Mouse (Mus musculus): ENCODE data around the gene Ncapd2.

The Ncapd2 gene

DNA sequence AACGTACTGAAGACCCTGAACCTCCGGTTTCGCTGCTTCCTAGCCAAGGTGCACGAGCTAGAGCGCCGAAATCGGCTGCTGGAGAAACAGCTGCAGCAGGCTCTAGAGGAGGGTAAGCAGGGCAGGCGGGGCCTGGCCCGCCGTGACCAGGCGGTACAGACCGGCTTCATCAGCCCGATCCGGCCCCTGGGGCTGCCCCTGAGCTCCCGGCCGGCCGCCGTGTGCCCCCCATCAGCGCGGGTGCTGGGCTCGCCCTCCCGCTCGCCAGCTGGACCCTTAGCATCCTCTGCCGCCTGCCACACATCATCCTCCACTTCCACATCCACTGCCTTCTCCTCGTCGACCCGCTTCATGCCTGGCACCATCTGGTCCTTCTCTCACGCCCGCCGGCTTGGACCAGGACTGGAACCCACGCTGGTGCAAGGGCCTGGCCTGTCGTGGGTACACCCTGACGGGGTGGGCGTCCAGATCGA, 46.0 kb downstream of the Ncapd2 start:
- peak; percentile 48 for DNase-seq

DNA sequence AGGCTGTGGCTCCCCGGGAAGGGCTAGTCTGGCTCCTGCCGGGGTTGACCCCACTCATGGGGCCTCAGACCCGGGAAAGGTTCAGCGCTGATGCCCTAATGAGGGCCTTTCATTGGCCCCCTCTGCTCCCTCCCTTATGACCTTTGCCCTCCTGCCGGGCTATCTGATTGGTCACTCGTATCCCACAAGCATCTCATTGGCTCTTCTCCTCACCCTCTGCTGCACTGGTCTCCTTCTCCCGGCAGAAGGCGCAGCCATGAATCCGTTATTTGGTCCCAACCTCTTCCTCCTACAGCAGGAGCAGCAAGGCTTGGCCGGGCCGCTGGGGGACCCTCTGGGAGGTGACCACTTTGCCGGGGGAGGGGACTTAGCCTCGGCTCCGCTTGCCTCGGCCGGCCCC, 46.5 kb downstream of the Ncapd2 start, which contains the start of gene Iffo1:
Iffo1 (plus strand) TSS at position 241 of the 400 bp plus-strand sequence.
- peak; percentile 91 for DNase-seq

DNA sequence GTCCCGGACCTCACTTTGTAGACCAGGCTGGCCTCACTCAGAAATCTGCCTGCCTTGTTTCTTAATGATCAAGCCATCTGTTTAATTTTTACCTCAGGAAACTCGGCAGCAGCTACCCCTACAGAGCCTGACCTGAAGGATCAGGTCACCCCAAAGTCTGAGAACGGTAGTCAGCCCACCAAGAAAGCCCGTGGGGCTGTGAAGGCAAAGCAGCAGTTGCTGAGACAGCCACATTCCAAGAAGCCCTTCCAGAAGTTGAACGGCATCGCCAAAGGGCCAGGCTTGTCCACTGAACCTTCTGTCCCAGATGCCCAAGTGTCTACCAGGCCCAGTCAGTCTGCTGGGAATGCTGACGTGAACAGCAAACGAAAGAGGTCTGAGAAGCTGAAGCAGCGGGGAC, 47.6 kb downstream of the Ncapd2 start:
- no peak for DNase-seq

DNA sequence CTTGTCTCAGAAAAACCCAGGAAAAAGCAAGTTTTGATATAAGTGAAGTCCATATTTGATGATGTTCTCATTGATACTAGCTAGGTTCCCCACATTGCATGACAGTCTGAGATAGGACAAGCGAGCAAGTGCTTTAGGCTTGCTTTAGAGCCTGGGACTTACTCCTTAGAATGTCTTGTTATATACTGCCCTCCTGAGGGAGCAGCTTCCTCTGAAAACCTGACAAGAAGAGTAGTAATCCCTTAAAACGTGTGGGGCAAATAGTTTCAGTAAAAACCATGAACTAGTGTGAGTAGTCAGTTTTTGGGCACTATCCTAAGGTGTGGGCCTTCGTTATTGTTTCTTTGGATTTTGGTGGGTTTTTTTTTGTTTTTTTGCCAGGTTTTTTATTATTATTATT, 48.4 kb downstream of the Ncapd2 start:
- DNase-seq = no peak

DNA sequence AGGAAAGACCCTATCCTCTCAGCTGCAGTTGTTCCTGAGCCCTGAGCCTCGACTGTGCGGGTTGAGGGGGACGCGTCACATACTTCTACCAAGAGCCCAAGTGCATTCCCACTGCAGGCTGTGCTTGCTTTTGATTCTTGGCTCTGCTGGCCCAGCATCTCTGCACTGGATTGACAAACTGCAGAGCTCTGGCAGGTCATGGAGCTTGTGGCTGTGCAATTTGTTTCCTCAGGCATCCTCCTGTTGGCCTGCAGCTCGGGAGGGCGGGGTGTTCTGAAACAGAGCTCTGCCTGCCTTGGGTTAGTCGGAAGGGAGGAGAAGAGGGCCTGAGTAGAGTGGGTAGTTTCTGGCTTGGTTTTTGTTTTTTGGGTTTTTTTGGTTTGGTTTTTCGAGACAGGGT, 49.1 kb downstream of the Ncapd2 start:
- no peak for DNase-seq

DNA sequence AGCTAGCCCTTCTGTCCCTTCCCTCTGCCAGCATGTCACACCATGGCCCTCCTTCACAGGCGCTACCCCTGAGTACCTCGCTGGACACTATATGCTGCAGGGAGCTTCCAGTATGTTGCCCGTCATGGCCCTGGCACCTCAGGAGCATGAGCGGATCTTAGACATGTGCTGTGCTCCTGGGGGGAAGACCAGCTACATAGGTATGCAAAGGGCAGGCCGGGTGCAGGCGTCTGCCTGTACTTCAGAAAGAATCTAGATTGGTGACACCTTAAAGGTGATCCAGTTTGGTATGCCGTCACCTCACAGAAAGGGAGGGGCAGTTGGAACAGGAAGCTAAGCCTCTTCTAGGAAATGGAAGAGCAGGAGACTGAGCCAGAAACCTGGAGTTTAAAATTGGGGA, 51.8 kb downstream of the Ncapd2 start:
- no peak for DNase-seq

DNA sequence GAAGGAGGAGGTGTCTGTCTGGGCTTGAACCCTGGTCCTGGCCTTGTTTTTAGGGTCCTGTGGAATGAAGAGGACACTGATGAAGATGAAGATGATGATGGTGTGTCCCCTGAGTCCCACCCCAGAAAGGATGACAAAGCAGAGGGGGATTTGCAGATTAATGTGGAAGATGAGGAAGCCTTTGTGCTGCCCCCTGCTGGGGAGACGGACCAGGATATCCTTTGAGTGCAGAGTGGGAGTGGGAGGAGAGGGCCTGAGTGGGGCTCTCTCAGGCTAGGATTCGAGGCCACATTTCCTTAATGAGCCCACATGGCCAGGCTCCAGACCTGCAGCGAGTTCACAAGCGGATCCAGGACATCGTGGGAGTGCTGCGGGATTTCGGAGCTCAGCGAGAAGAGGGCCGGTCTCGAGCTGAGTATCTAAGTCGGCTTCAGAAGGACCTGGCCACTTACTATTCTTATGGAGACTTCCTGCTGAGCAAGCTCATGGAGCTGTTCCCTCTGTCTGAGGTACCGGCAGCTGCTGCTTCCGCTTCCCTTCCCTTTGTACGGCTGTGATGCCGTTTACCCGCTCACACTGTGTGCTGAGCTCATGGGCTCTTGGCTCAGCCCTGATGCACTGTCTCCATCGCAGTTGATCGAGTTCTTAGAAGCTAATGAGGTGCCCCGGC, 54.4 kb downstream of the Ncapd2 start:
- no peak for DNase-seq

DNA sequence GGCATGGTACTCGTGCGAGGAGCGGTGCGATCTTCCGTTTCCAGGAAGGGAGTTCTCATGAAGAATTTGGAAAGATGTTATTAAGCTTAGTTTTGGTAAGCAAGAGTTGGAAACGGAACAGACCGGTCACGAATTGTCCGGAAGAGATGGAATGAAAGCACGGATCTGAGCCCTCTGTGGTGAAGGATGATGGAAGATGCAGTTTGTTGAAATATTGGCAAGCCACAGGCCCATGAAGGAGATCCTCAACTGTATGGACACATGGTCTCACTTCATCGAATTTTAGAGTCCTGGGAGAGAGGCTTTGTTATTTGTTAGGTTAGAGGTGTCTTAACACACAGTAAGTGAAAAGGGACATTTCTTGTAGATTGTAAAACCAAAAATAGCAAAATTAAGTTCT, 59.0 kb downstream of the Ncapd2 start:
- DNase-seq = no peak

DNA sequence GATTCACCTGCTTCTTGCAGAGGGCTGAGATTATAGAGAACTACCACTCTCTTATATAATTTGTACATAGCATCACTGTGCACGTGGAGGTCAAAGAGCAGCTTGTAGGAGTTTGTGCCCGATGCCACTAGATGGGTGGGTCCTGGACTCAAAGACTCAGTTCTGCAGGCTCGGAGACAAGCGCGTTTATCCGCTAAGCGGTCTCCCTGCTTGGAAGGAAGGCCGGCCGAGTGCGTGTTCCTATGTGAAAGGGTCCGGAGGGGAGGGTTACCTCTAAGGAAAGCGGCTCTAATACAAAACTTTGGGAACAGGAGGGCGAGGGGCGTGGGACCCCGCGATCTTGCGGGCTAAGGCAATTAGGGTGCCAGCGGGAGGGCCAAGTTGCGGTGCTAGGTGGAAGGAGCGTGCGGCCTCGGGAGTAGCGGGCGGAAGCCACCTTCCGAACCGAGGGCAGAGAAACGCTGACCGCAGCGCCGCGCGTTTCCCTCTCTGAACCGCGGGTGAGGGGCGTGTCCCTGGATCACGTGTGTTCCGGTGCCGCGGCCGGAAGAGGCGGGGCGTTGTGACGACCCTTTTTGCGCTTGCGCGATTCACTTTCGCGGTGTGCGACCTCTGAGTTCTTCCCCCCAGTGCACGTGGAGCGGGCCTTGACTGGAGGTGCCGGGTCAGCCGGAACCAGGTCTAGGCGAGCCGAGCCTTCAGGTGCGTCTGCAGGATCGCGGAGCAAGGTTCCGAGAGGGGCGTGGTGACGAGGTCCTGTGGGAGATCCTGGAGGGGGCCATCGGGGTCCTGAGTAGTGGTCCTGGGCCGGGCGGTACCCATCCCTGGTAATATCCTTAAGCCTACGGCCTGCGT, 60.0 kb downstream of the Ncapd2 start, which contains the start of gene Nop2:
Nop2 (plus strand) TSS at position 608 of the 855 bp plus-strand sequence.
- DNase-seq = peak; percentile 82

DNA sequence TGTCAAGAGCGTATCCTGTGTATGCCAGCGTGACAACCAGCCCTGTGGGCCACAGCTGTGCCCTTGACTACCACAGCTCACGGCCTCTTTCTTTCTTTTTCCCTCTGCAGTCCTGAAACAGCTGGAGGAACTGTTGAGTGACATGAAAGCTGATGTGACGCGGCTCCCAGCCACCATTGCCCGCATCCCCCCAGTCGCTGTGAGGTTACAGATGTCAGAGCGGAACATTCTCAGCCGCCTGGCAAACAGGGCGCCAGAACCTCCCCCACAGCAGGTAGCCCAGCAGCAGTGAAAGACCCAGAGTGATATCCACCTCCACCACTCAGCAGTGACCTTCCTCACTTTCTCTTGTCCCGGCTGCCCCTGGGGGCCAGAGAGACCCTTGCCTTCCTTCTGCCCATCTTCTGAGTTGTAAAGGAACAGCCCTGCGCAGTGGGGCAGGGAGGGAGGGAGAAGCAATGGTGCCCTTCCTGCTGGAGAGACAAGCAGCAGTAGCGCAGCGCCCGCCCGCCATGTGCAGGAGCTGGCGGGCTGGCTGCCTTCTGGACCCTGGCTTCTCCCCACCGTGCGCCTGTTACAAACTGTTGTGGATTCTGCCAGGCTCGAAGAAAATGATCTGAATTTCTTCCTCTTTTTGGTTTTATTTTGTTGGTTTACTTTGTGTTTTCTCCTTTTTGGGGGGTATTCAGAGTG, 61.6 kb downstream of the Ncapd2 start:
- no peak for DNase-seq

DNA sequence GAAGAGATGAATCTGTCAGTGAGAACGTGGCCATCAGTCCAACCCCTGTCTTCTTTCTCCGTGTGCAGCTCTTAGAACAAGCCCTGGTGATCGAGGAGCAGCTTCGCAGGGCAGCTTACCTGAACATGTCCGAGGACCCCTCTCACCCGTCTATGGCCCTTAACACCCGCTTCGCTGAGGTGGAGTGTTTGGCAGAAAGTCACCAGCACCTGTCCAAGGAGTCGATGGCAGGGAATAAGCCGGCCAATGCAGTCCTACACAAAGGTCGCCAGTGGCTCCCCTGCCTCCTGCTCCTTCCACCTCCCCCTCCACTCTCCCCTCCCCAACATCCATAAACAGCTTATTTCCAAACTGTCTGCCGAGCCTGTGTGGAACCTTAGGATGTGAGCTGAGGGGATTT, 62.8 kb downstream of the Ncapd2 start:
- no peak for DNase-seq

DNA sequence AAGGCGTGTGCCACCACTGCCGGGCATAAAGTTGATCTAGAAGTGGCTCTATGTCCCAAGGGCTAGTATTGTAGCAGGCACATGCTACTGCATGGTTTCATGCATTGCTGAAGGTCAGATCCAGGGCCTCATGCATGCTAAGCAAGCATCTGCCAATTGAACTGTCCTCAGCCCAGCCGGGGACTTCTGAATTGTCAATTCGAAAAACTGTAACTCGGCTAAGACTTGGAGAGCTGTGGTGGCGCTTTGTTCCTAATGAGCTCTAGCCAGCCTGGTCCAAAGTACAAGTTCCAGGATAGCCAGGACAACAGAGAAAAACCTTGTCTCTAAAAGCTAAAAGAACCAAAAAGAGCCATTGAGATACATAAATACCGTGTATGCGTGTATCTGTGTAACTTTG, 72.1 kb downstream of the Ncapd2 start:
- no peak for DNase-seq

Data from cerebellum, adult 11 months (tissue).